Mouse (Mus musculus): ENCODE data around the gene Zeb2. TPM values are rescaled to one million over a fixed set of nuclear protein-coding genes. Genes with fewer than 3 reads are reported as not detected.
A peak's percentile ranks its signal among the peaks of the same experiment; 100 is the strongest.

Gene Zeb2
- polyA plus RNA-seq (2012; rRNA removed), result 22.7 and 25.6 TPM in 2 replicates

DNA sequence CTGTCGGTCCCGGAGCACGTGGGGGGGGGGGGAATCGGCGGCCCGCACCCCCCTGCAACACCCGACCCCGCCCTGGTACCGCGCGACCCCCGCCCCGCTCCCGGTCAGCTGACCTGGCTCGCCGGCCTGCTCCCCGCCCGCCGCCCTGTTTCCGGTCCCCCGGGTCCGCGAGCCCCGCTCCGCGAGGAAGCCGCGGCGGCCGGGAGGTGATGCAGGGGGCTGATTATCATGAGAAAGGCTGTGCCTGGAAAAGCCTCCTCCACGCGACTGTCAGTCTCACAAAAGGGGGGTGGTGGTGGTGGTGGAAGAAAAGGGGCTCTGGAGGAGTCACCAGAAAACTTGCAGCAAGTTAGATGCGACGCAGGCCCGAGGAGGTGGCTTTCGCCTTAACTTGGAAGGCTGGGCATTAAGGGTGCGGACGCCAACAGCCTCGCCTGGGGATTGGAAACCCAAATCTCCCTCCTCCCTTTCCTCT, at the start of gene Zeb2:
Gene Zeb2 (minus strand): TSS at position 309 of the 475 bp plus-strand sequence.
- H3K4me1 ChIP-seq (ENCODE audit: control insufficient read depth, insufficient read depth, low read length), result no peaks in the 10 kb centered on the region
- H3K36me3 ChIP-seq (ENCODE audit: control insufficient read depth, insufficient read depth, low read length), result no peaks in the 10 kb centered on the region
- WGBS, result 2% methylated on average over 31 of the region's 39 CpGs
- no peaks in the 10 kb centered on the region; the same call in 1 of the 2 replicates for H3K27me3 ChIP-seq (replicated peaks; ENCODE audit: control insufficient read depth, insufficient read depth, low read length)
- peak within 1 kb of the TSS; percentile 100 for H3K27ac ChIP-seq (ENCODE audit: insufficient read depth, low read depth, low read length)
- H3K4me3 ChIP-seq (ENCODE audit: insufficient read depth, low read depth, low read length), result peak within 1 kb of the TSS; percentile 44
- DNase-seq, result peak; percentile 76
- TF ChIP-seq POLR2A (IDR thresholded peaks at IDR 0.05; ENCODE audit: low read depth, low read length) (no peak), CTCF (conservative IDR thresholded peaks at IDR 0.05; ENCODE audit: insufficient read depth, insufficient read length, low read depth, low read length) (no peak)

GRCm38 (mm10) chr2:45158785-45159184, 41.6 kb upstream of the Zeb2 start:
- 96% methylated on average over 5 of the region's 5 CpGs for WGBS

GRCm38 (mm10) chr2:45158351-45158782, 41.2 kb upstream of the Zeb2 start:
- DNase-seq, result no peak
- H3K4me1 ChIP-seq (ENCODE audit: control insufficient read depth, insufficient read depth, low read length), result no peaks in the 10 kb centered on the region
- 50% methylated on average over 8 of the region's 8 CpGs for WGBS
- H3K27me3 ChIP-seq (replicated peaks; ENCODE audit: control insufficient read depth, insufficient read depth, low read length), result no peaks in the 10 kb centered on the region
- TF ChIP-seq POLR2A (IDR thresholded peaks at IDR 0.05; ENCODE audit: low read depth, low read length) (no peak), CTCF (conservative IDR thresholded peaks at IDR 0.05; ENCODE audit: insufficient read depth, insufficient read length, low read depth, low read length) (no peak)
- H3K36me3 ChIP-seq (ENCODE audit: control insufficient read depth, insufficient read depth, low read length), result no peaks in the 10 kb centered on the region
- no peak overlapping the region for H3K27ac ChIP-seq (ENCODE audit: insufficient read depth, low read depth, low read length)
- no peak overlapping the region for H3K4me3 ChIP-seq (ENCODE audit: insufficient read depth, low read depth, low read length)

More at GRCm38 (mm10) chr2:45158785-45159184, 41.6 kb upstream of the Zeb2 start:
- Histone ChIP-seq H3K27ac (ENCODE audit: insufficient read depth, low read depth, low read length) (no peak overlapping the region), H3K4me3 (ENCODE audit: insufficient read depth, low read depth, low read length) (no peak overlapping the region), H3K36me3 (ENCODE audit: control insufficient read depth, insufficient read depth, low read length) (no peaks in the 10 kb centered on the region), H3K27me3 (replicated peaks; ENCODE audit: control insufficient read depth, insufficient read depth, low read length) (no peaks in the 10 kb centered on the region), H3K4me1 (ENCODE audit: control insufficient read depth, insufficient read depth, low read length) (no peaks in the 10 kb centered on the region)
- DNase-seq, result no peak
- no peak for TF ChIP-seq CTCF (conservative IDR thresholded peaks at IDR 0.05; ENCODE audit: insufficient read depth, insufficient read length, low read depth, low read length)
- TF ChIP-seq POLR2A (IDR thresholded peaks at IDR 0.05; ENCODE audit: low read depth, low read length), result no peak

GRCm38 (mm10) chr2:45153315-45153714, 36.1 kb upstream of the Zeb2 start:
- WGBS, result 69% methylated on average over 1 of the region's 1 CpGs
- no peak for DNase-seq

GRCm38 (mm10) chr2:45143162-45143561, 26.0 kb upstream of the Zeb2 start:
- no peak for TF ChIP-seq CTCF (conservative IDR thresholded peaks at IDR 0.05; ENCODE audit: insufficient read depth, insufficient read length, low read depth, low read length)
- TF ChIP-seq POLR2A (IDR thresholded peaks at IDR 0.05; ENCODE audit: low read depth, low read length), result no peak
- WGBS, result 64% methylated on average over 1 of the region's 1 CpGs
- DNase-seq, result no peak
- no peaks in the 10 kb centered on the region for H3K4me1 ChIP-seq (ENCODE audit: control insufficient read depth, insufficient read depth, low read length)
- H3K36me3 ChIP-seq (ENCODE audit: control insufficient read depth, insufficient read depth, low read length), result no peaks in the 10 kb centered on the region
- H3K4me3 ChIP-seq (ENCODE audit: insufficient read depth, low read depth, low read length), result no peak overlapping the region
- no peak overlapping the region for H3K27ac ChIP-seq (ENCODE audit: insufficient read depth, low read depth, low read length)
- H3K27me3 ChIP-seq (replicated peaks; ENCODE audit: control insufficient read depth, insufficient read depth, low read length), result no peaks in the 10 kb centered on the region

More at GRCm38 (mm10) chr2:45153315-45153714, 36.1 kb upstream of the Zeb2 start:
- Histone ChIP-seq H3K4me3 (ENCODE audit: insufficient read depth, low read depth, low read length) (no peak overlapping the region), H3K4me1 (ENCODE audit: control insufficient read depth, insufficient read depth, low read length) (no peaks in the 10 kb centered on the region), H3K27me3 (replicated peaks; ENCODE audit: control insufficient read depth, insufficient read depth, low read length) (no peaks in the 10 kb centered on the region), H3K36me3 (ENCODE audit: control insufficient read depth, insufficient read depth, low read length) (no peaks in the 10 kb centered on the region), H3K27ac (ENCODE audit: insufficient read depth, low read depth, low read length) (no peak overlapping the region)
- TF ChIP-seq POLR2A (IDR thresholded peaks at IDR 0.05; ENCODE audit: low read depth, low read length) (no peak), CTCF (conservative IDR thresholded peaks at IDR 0.05; ENCODE audit: insufficient read depth, insufficient read length, low read depth, low read length) (no peak)

- Histone ChIP-seq H3K4me1 (ENCODE audit: control insufficient read depth, insufficient read depth, low read length) (no peaks in the 10 kb centered on the region), H3K27ac (ENCODE audit: insufficient read depth, low read depth, low read length) (no peak overlapping the region), H3K27me3 (replicated peaks; ENCODE audit: control insufficient read depth, insufficient read depth, low read length) (no peaks in the 10 kb centered on the region), H3K4me3 (ENCODE audit: insufficient read depth, low read depth, low read length) (no peak overlapping the region), H3K36me3 (ENCODE audit: control insufficient read depth, insufficient read depth, low read length) (no peaks in the 10 kb centered on the region)
- 84% methylated on average over 6 of the region's 6 CpGs for WGBS
- DNase-seq, result no peak
- no peak for TF ChIP-seq POLR2A (IDR thresholded peaks at IDR 0.05; ENCODE audit: low read depth, low read length)
- TF ChIP-seq CTCF (conservative IDR thresholded peaks at IDR 0.05; ENCODE audit: insufficient read depth, insufficient read length, low read depth, low read length), result no peak
Measured at GRCm38 (mm10) chr2:45138906-45139305, 21.7 kb upstream of the Zeb2 start.

- Histone ChIP-seq H3K4me3 (ENCODE audit: insufficient read depth, low read depth, low read length) (no peak overlapping the region), H3K27me3 (replicated peaks; ENCODE audit: control insufficient read depth, insufficient read depth, low read length) (no peaks in the 10 kb centered on the region), H3K36me3 (ENCODE audit: control insufficient read depth, insufficient read depth, low read length) (no peaks in the 10 kb centered on the region), H3K4me1 (ENCODE audit: control insufficient read depth, insufficient read depth, low read length) (no peaks in the 10 kb centered on the region), H3K27ac (ENCODE audit: insufficient read depth, low read depth, low read length) (no peak overlapping the region)
- no peak for DNase-seq
- TF ChIP-seq CTCF (conservative IDR thresholded peaks at IDR 0.05; ENCODE audit: insufficient read depth, insufficient read length, low read depth, low read length) (no peak), POLR2A (IDR thresholded peaks at IDR 0.05; ENCODE audit: low read depth, low read length) (no peak)
- 86% methylated on average over 2 of the region's 2 CpGs for WGBS
Measured at GRCm38 (mm10) chr2:45136783-45137182, 19.6 kb upstream of the Zeb2 start.
